Mouse (Mus musculus) embryonic facial prominence, embryonic 11.5 days (tissue): ENCODE results near the gene Cntn3. TPM values are rescaled to one million over a fixed set of nuclear protein-coding genes. Genes with fewer than 3 reads are reported as not detected.

Experiments used
- ATAC-seq: fragments of 200-750 bp; cut with Nextera tagmentation; replicated peaks from 2 replicates; pipeline ENCODE4 v1.8.0; 2017; ENCODE audit warnings: low read depth; ENCODE audit not compliant: insufficient number of reproducible peaks, low FRiP score, low TSS enrichment
- DNase-seq: peaks from one replicate; pipeline ENCODE4 v3.0.0-alpha.2; 2015; ENCODE audit warnings: low spot score
- H3K27ac ChIP-seq: fragments of 300-500 bp; sonication (generic); replicated peaks from 2 replicates; pipeline ENCODE4 v1.5.1; 2014; ENCODE audit warnings: mild to moderate bottlenecking, low read depth, low read length, control low read depth
- H3K27me3 ChIP-seq: fragments of 300-500 bp; sonication (generic); 2 replicates; pipeline ENCODE4 v1.6.1; 2014; ENCODE audit warnings: mild to moderate bottlenecking, low read length, moderate library complexity, mixed read lengths; ENCODE audit not compliant: control insufficient read depth, insufficient read depth
- H3K36me3 ChIP-seq: fragments of 300-500 bp; sonication (generic); replicated peaks from 2 replicates; pipeline ENCODE4 v1.6.1; 2014; ENCODE audit warnings: low read depth, mild to moderate bottlenecking, low read length, moderate library complexity, mixed read lengths; ENCODE audit not compliant: control insufficient read depth, insufficient read depth
- H3K4me1 ChIP-seq: fragments of 300-500 bp; sonication (generic); 2 replicates; pipeline ENCODE4 v1.6.1; 2014; ENCODE audit warnings: low read length, mixed read lengths; ENCODE audit not compliant: control insufficient read depth, insufficient read depth
- H3K4me2 ChIP-seq: fragments of 300-500 bp; sonication (generic); 2 replicates; pipeline ENCODE4 v1.6.1; 2014; ENCODE audit warnings: low read depth, mild to moderate bottlenecking, control low read depth, low read length, moderate library complexity
- H3K4me3 ChIP-seq: fragments of 300-500 bp; sonication (generic); 2 replicates; pipeline ENCODE4 v1.5.1; 2014; ENCODE audit warnings: low read depth, low read length, control low read depth
- H3K9ac ChIP-seq: fragments of 300-500 bp; sonication (generic); replicated peaks from 2 replicates; pipeline ENCODE4 v1.6.1; 2014; ENCODE audit warnings: mild to moderate bottlenecking, control low read depth, low read length
- H3K9me3 ChIP-seq: fragments of 300-500 bp; sonication (generic); replicated peaks from 2 replicates; pipeline ENCODE4 v1.6.1; 2016; ENCODE audit warnings: mild to moderate bottlenecking, low read length, inconsistent platforms, mixed read lengths; ENCODE audit not compliant: control insufficient read depth
- WGBS: fragments of 180-500 bp; shearing (Covaris S2); extraction: QIAGEN DNeasy Blood & Tissue Kit; methylation state at CpG from one replicate; pipeline ENCODE4 v1.1.7; 2014; 5-methylcytosine and 5-hydroxymethylcytosine counted together
- polyA plus RNA-seq: library from polyadenylated mRNA; unstranded; fragments of >200 nt; fragmentation: Nextera tagmentation; extraction: Ambion mirVana; gene quantifications from 2 replicates; pipeline ENCODE4 v1.2.1, GENCODE M21; 2014

The Cntn3 gene
- polyA plus RNA-seq, 1 experiment from 2014 or later = 0.76 TPM

DNA sequence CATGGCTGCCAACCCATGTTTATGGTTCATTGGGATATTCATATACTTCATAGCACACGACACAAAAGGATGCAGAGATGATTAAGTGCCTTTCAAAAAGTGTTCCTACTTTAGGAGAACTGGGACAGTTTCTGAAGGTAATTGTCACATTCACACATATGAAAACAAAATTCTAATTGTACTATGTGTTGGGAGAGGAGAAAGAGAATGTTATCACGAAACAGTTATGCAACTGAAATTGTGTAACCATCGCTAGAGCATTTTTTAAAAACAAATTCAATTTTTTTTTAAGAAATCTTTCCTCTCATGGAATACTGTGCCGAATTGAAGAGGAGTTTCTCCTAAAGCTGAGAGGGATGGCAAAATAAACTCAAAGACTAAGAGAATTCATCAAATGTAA, 134.5 kb downstream of the Cntn3 start:
- DNase-seq = no peak
- no peak overlapping the region for H3K4me3 ChIP-seq
- H3K36me3 ChIP-seq = no peaks in the 10 kb centered on the region
- no peak overlapping the region for H3K9ac ChIP-seq
- H3K4me2 ChIP-seq = no peak overlapping the region
- H3K27ac ChIP-seq = no peak overlapping the region
- no peaks in the 10 kb centered on the region for H3K27me3 ChIP-seq
- no peak for ATAC-seq
- no peaks in the 10 kb centered on the region for H3K9me3 ChIP-seq
- no peaks in the 10 kb centered on the region for H3K4me1 ChIP-seq
- WGBS = 83% methylated on average over 4 of the region's 4 CpGs

DNA sequence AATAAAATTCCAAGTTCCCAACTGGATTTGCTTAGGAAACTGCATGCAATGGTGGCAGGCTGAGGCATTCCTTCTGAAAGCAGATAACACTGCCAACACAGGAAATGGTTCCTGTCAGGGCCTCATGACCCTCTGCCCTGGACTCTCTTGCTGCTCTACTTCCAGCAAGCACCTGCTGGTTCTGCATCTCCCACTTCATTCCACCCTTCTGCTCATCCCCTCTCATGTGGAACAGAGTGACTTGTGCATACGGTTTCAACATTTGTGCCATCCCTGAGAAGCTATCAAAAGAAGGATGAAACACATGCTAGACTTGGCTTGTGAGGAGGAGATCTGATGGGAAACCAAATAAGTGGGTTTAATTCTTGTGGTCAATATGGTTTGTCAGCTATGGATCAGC, 145.4 kb downstream of the Cntn3 start:
- no peaks in the 10 kb centered on the region for H3K4me1 ChIP-seq
- H3K36me3 ChIP-seq = no peaks in the 10 kb centered on the region
- WGBS = 71% methylated on average over 1 of the region's 1 CpGs
- H3K27me3 ChIP-seq = no peaks in the 10 kb centered on the region
- no peak for DNase-seq
- no peak overlapping the region for H3K4me2 ChIP-seq
- no peak overlapping the region for H3K4me3 ChIP-seq
- ATAC-seq = no peak
- H3K9me3 ChIP-seq = no peaks in the 10 kb centered on the region
- H3K27ac ChIP-seq = no peak overlapping the region
- no peak overlapping the region for H3K9ac ChIP-seq

DNA sequence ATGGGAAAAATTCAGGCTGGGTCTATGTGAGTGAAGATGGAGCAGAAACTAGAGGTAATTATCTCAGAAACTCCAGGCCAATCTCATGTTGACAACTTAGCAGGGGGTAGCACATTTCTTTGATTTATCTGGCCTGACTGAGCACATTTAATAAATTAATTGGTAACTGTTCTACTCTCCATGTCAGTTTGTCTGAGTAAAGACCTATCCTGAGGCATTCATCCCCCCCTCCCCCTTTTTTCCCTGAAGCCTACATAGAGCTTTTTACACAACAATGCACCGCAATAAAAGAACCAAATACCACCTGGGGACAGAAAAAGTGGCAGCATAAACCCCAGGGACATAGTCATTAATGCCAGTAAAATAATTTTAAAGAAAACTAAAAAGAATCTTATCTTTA, 151.1 kb downstream of the Cntn3 start:
- ATAC-seq (no peak), DNase-seq (no peak)
- no peak overlapping the region for H3K4me3 ChIP-seq
- no peak overlapping the region for H3K27ac ChIP-seq
- no peaks in the 10 kb centered on the region for H3K27me3 ChIP-seq
- H3K4me2 ChIP-seq = no peak overlapping the region
- no peaks in the 10 kb centered on the region for H3K9me3 ChIP-seq
- no peaks in the 10 kb centered on the region for H3K36me3 ChIP-seq
- H3K4me1 ChIP-seq = no peaks in the 10 kb centered on the region
- no peak overlapping the region for H3K9ac ChIP-seq
- 44% methylated on average over 1 of the region's 1 CpGs for WGBS

DNA sequence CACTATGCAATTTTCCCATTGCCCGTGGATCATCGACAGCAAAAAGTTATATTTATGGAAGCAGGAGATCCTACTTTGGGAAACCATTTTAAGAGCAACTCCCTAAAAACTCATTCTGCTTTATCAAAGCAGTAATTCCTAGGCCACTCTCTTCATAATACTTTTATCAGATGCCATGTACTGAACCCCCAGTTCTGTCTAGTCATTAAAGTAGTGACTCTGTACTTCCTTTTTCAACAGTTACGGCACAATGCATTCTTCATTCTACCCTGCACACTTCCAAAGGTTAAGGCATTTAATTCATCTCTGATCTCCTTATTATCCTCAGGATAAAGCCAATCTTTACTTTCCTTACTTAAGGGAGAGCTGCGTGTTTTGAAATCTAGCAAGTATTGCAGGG, 184.3 kb downstream of the Cntn3 start:
- no peak overlapping the region for H3K4me2 ChIP-seq
- no peak overlapping the region for H3K9ac ChIP-seq
- H3K4me3 ChIP-seq = no peak overlapping the region
- DNase-seq = no peak
- no peaks in the 10 kb centered on the region for H3K4me1 ChIP-seq
- no peak overlapping the region for H3K27ac ChIP-seq
- no peak for ATAC-seq
- H3K9me3 ChIP-seq = no peaks in the 10 kb centered on the region
- no peaks in the 10 kb centered on the region for H3K36me3 ChIP-seq
- H3K27me3 ChIP-seq = no peaks in the 10 kb centered on the region
- WGBS = 85% methylated on average over 4 of the region's 4 CpGs

DNA sequence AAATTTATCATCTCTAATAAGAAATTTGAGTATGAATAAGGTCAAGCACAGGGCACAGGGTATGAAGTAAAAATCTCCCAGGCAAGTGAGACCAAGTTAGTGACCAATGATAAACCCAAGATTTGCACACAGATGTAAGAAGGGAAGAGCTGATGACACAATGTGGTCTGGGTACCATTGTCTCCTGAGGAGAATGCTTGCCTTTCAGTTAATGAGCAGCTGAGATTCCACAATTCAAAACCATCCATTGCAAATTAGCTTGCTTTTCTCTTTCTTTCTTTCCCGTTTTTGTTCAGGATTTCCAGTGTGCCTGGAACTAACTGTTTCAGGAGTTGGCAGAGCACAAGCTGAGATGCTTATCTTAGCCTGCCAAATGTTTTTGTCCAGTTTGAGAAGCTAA, 200.8 kb downstream of the Cntn3 start:
- Histone ChIP-seq H3K36me3 (no peaks in the 10 kb centered on the region), H3K4me3 (no peak overlapping the region), H3K9me3 (no peaks in the 10 kb centered on the region), H3K27me3 (no peaks in the 10 kb centered on the region), H3K27ac (no peak overlapping the region), H3K9ac (no peak overlapping the region), H3K4me1 (no peaks in the 10 kb centered on the region), H3K4me2 (no peak overlapping the region)
- DNase-seq (no peak), ATAC-seq (no peak)
- 13% methylated on average over 1 of the region's 1 CpGs for WGBS

DNA sequence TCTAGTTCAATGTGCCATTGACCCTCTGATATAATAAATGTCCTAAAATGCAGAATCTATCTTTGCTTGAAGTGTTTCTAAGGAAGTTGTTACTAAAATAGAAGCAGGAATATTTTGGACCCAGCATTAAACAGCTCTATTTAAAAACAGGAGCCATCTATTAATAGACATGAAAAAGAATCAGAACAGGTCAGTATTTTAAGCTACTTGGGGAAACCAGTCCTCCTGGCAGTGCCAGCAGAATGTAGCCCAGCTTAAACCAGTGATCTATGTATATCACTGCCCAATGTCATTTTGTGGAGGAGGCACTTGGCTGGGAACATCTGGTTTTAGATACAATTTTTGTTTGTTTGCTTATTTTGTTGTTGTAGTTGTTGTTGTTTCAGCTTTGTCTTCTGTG, 209.0 kb downstream of the Cntn3 start:
- H3K4me2 ChIP-seq = no peak overlapping the region
- no peak overlapping the region for H3K4me3 ChIP-seq
- no peaks in the 10 kb centered on the region for H3K36me3 ChIP-seq
- ATAC-seq (no peak), DNase-seq (no peak)
- no peak overlapping the region for H3K27ac ChIP-seq
- no peaks in the 10 kb centered on the region for H3K9me3 ChIP-seq
- no peaks in the 10 kb centered on the region for H3K27me3 ChIP-seq
- no peaks in the 10 kb centered on the region for H3K4me1 ChIP-seq
- no peak overlapping the region for H3K9ac ChIP-seq

DNA sequence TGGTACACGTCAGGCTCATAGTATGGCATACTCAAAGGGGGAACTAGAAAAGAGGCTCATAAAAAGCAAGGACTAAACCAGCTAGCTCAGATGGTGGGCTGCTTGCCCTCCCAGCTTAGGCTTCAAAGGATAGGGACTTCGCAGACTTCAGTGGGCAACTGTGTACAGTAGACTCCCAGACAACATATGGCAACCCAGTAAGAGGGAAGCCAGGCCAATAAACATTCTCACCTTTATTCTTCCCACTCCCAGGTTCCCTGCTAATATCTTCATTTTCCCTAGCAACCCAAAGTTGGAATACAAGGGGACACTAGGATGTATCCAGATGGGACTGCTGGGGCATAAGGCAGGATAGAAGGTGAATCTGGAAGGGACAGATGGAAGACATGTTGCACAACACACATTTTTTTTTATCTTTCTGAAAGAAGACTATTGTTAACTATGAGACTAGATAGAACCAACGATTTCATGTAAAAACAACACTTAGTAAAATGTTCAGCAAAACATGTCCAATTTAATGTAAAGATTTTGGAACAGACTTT, 209.5 kb downstream of the Cntn3 start:
- ATAC-seq (no peak), DNase-seq (no peak)
- no peak overlapping the region for H3K4me2 ChIP-seq
- H3K36me3 ChIP-seq = no peaks in the 10 kb centered on the region
- no peaks in the 10 kb centered on the region for H3K27me3 ChIP-seq
- WGBS = 80% methylated on average over 3 of the region's 3 CpGs
- H3K4me3 ChIP-seq = no peak overlapping the region
- H3K4me1 ChIP-seq = no peaks in the 10 kb centered on the region
- no peak overlapping the region for H3K27ac ChIP-seq
- no peaks in the 10 kb centered on the region for H3K9me3 ChIP-seq
- no peak overlapping the region for H3K9ac ChIP-seq

DNA sequence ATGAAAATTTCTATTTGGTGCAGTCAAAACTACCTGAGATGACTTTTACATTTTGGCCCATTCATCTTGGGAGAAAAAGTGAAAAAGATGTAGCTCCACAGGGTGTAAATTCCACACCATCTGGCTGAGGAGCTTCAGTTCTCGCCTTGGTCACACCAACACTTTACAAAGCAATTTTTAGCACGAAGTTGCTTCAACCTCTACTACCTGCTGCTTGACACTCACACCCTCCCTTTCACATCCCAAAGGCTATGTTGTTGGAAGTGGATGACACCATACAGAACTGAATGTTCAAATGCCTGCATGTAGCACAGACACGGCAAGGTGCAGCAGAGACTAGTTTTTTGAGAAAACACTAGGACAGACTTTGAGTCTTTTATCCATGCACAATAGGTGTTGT, 240.8 kb downstream of the Cntn3 start:
- no peaks in the 10 kb centered on the region for H3K9me3 ChIP-seq
- WGBS = 80% methylated on average over 3 of the region's 3 CpGs
- no peak overlapping the region for H3K27ac ChIP-seq
- H3K9ac ChIP-seq = no peak overlapping the region
- no peak overlapping the region for H3K4me2 ChIP-seq
- DNase-seq (no peak), ATAC-seq (no peak)
- no peaks in the 10 kb centered on the region for H3K36me3 ChIP-seq
- no peaks in the 10 kb centered on the region for H3K27me3 ChIP-seq
- no peaks in the 10 kb centered on the region for H3K4me1 ChIP-seq
- no peak overlapping the region for H3K4me3 ChIP-seq
